Mouse (Mus musculus) stomach, embryonic 14.5 days (tissue): ENCODE measurements around the gene Lmbr1l. TPM values are rescaled to one million over a fixed set of nuclear protein-coding genes. Genes with fewer than 3 reads are reported as not detected.
A peak's percentile ranks its signal among the peaks of the same experiment; 100 is the strongest.

Experiments used
- ATAC-seq: fragments of 200-750 bp; cut with Nextera tagmentation; 2 replicates; pipeline ENCODE4 v1.8.0; 2017; ENCODE audit warnings: low read depth, moderate TSS enrichment; ENCODE audit not compliant: insufficient number of reproducible peaks, insufficient read depth, low FRiP score
- H3K27ac ChIP-seq: fragments of 300-500 bp; sonication (generic); 2 replicates; pipeline ENCODE4 v1.5.1; 2014; ENCODE audit warnings: mild to moderate bottlenecking, low read length, moderate library complexity, mixed read lengths
- H3K27me3 ChIP-seq: fragments of 300-500 bp; sonication (generic); 2 replicates; pipeline ENCODE4 v1.6.1; 2014; ENCODE audit warnings: low read length, control low read depth, mixed read lengths; ENCODE audit not compliant: control insufficient read depth, insufficient read depth
- H3K36me3 ChIP-seq: fragments of 300-500 bp; sonication (generic); 2 replicates; pipeline ENCODE4 v1.6.1; 2014; ENCODE audit warnings: mild to moderate bottlenecking, control low read depth, low read length, moderate library complexity, mixed read lengths; ENCODE audit not compliant: control insufficient read depth, insufficient read depth
- H3K4me1 ChIP-seq: fragments of 300-500 bp; sonication (generic); 2 replicates; pipeline ENCODE4 v1.6.1; 2014; ENCODE audit warnings: low read length, control low read depth, mixed read lengths; ENCODE audit not compliant: control insufficient read depth, insufficient read depth
- H3K4me2 ChIP-seq: fragments of 300-500 bp; sonication (generic); replicated peaks from 2 replicates; pipeline ENCODE4 v1.6.1; 2014; ENCODE audit warnings: low read depth, low read length, control low read depth
- H3K4me3 ChIP-seq: fragments of 300-500 bp; sonication (generic); 2 replicates; pipeline ENCODE4 v1.5.1; 2014; ENCODE audit warnings: low read depth, low read length, control low read depth
- H3K9ac ChIP-seq: fragments of 300-500 bp; sonication (generic); replicated peaks from 2 replicates; pipeline ENCODE4 v1.6.1; 2014; ENCODE audit warnings: low read depth, mild to moderate bottlenecking, control low read depth, low read length, moderate library complexity, mixed read lengths
- H3K9me3 ChIP-seq: fragments of 300-500 bp; sonication (generic); 2 replicates; pipeline ENCODE4 v1.6.1; 2016; ENCODE audit warnings: low read depth, low read length, control low read depth; ENCODE audit not compliant: control insufficient read depth
- WGBS: fragments of 180-500 bp; shearing (Covaris S2); extraction: QIAGEN DNeasy Blood & Tissue Kit; methylation state at CpG from one replicate; pipeline ENCODE4 v1.1.7; 2014; 5-methylcytosine and 5-hydroxymethylcytosine counted together
- polyA plus RNA-seq: library from polyadenylated mRNA; unstranded; fragments of >200 nt; fragmentation: Nextera tagmentation; extraction: Ambion mirVana; gene quantifications from 2 replicates; pipeline ENCODE4 v1.2.1, GENCODE M21; 2014

Gene Lmbr1l
- polyA plus RNA-seq, 1 experiment from 2014 or later, result 8.8 TPM

- 79% methylated on average over 3 of the region's 3 CpGs for WGBS
- Histone ChIP-seq H3K9me3 (no peaks in the 10 kb centered on the region), H3K4me1 (peaks cover 16% of the 10 kb centered on the region), H3K9ac (no peak overlapping the region), H3K4me3 (no peak overlapping the region), H3K4me2 (no peak overlapping the region), H3K36me3 (peaks cover 9% of the 10 kb centered on the region), H3K27ac (no peak overlapping the region), H3K27me3 (no peaks in the 10 kb centered on the region)
- no peak for ATAC-seq
Measured at GRCm38 (mm10) chr15:98930998-98931397, 13.0 kb upstream of the Lmbr1l start.

- WGBS, result 47% methylated on average over 8 of the region's 8 CpGs
- no peak for ATAC-seq
- Histone ChIP-seq H3K9me3 (no peaks in the 10 kb centered on the region), H3K27ac (peak overlapping the region; percentile 7; the same call in 1 of the 2 replicates), H3K4me3 (no peak overlapping the region), H3K27me3 (no peaks in the 10 kb centered on the region), H3K36me3 (peaks cover 9% of the 10 kb centered on the region), H3K4me1 (peaks cover 8% of the 10 kb centered on the region), H3K4me2 (no peak overlapping the region), H3K9ac (no peak overlapping the region)
Measured at GRCm38 (mm10) chr15:98930017-98930734, 12.1 kb upstream of the Lmbr1l start.

GRCm38 (mm10) chr15:98928598-98929240 is 10.7 kb upstream of the Lmbr1l start:
- no peak overlapping the region for H3K4me3 ChIP-seq
- no peak overlapping the region for H3K27ac ChIP-seq
- 15% methylated on average over 13 of the region's 13 CpGs for WGBS
- H3K27me3 ChIP-seq, result no peaks in the 10 kb centered on the region
- H3K9me3 ChIP-seq, result no peaks in the 10 kb centered on the region
- H3K9ac ChIP-seq, result no peak overlapping the region
- peaks cover 9% of the 10 kb centered on the region for H3K36me3 ChIP-seq
- peaks cover 6% of the 10 kb centered on the region; the same call in 1 of the 2 replicates for H3K4me1 ChIP-seq
- ATAC-seq, result peak; percentile 53; the same call in 1 of the 2 replicates
- H3K4me2 ChIP-seq, result no peak overlapping the region

GRCm38 (mm10) chr15:98927566-98927965 is 9.5 kb upstream of the Lmbr1l start:
- Histone ChIP-seq H3K4me1 (peaks cover 6% of the 10 kb centered on the region; the same call in 1 of the 2 replicates), H3K9me3 (no peaks in the 10 kb centered on the region), H3K4me2 (no peak overlapping the region), H3K36me3 (peaks cover 9% of the 10 kb centered on the region), H3K4me3 (no peak overlapping the region), H3K9ac (no peak overlapping the region), H3K27me3 (no peaks in the 10 kb centered on the region), H3K27ac (no peak overlapping the region)
- no peak for ATAC-seq
- WGBS, result 83% methylated on average over 5 of the region's 5 CpGs

- no peaks in the 10 kb centered on the region for H3K36me3 ChIP-seq
- ATAC-seq, result no peak
- no peak overlapping the region for H3K9ac ChIP-seq
- H3K4me2 ChIP-seq, result no peak overlapping the region
- H3K4me1 ChIP-seq, result peaks cover 6% of the 10 kb centered on the region; the same call in 1 of the 2 replicates
- H3K27me3 ChIP-seq, result no peaks in the 10 kb centered on the region
- no peak overlapping the region for H3K27ac ChIP-seq
- WGBS, result 68% methylated on average over 3 of the region's 3 CpGs
- no peaks in the 10 kb centered on the region for H3K9me3 ChIP-seq
- H3K4me3 ChIP-seq, result no peak overlapping the region
Measured at GRCm38 (mm10) chr15:98924682-98925081, 6.7 kb upstream of the Lmbr1l start.

GRCm38 (mm10) chr15:98923031-98923537 is 5.1 kb upstream of the Lmbr1l start:
- Histone ChIP-seq H3K9ac (no peak overlapping the region), H3K4me1 (no peaks in the 10 kb centered on the region), H3K9me3 (no peaks in the 10 kb centered on the region), H3K27ac (no peak overlapping the region), H3K4me3 (no peak overlapping the region), H3K36me3 (no peaks in the 10 kb centered on the region), H3K4me2 (no peak overlapping the region), H3K27me3 (no peaks in the 10 kb centered on the region)
- 82% methylated on average over 2 of the region's 2 CpGs for WGBS
- no peak for ATAC-seq

- no peak overlapping the region for H3K9ac ChIP-seq
- no peak overlapping the region for H3K4me2 ChIP-seq
- H3K27ac ChIP-seq, result no peak overlapping the region
- no peaks in the 10 kb centered on the region for H3K27me3 ChIP-seq
- 48% methylated on average over 3 of the region's 3 CpGs for WGBS
- no peak overlapping the region for H3K4me3 ChIP-seq
- H3K4me1 ChIP-seq, result no peaks in the 10 kb centered on the region
- ATAC-seq, result no peak
- H3K36me3 ChIP-seq, result no peaks in the 10 kb centered on the region
- H3K9me3 ChIP-seq, result no peaks in the 10 kb centered on the region
Measured at GRCm38 (mm10) chr15:98922581-98922980, 4.5 kb upstream of the Lmbr1l start.

GRCm38 (mm10) chr15:98921510-98921909 is 3.5 kb upstream of the Lmbr1l start:
- Histone ChIP-seq H3K4me3 (no peak overlapping the region), H3K27me3 (no peaks in the 10 kb centered on the region), H3K36me3 (no peaks in the 10 kb centered on the region), H3K9ac (no peak overlapping the region), H3K27ac (no peak overlapping the region), H3K9me3 (no peaks in the 10 kb centered on the region), H3K4me2 (no peak overlapping the region), H3K4me1 (peaks cover 5% of the 10 kb centered on the region)
- WGBS, result 85% methylated on average over 5 of the region's 5 CpGs
- ATAC-seq, result no peak
